Mouse (Mus musculus) liver, embryonic 14.5 days (tissue): ENCODE measurements at regions not wholly inside any gene's neighbourhood (a gene's known extent, or its start where the extent isn't known, plus 50 kb on each side); places are given as distances from the start of the nearest gene placed in this dataset.

Source experiments
- CTCF ChIP-seq: IDR thresholded peaks from 2 replicates; pipeline ENCODE4 v1.5.1; 2016; ENCODE audit warnings: antibody characterized with exemption, low read depth, control low read depth
- EP300 ChIP-seq: IDR thresholded peaks from 2 replicates; pipeline ENCODE4 v1.6.1; 2016; ENCODE audit warnings: antibody characterized with exemption, low read depth

- TF ChIP-seq CTCF, result no peak
- no peak for TF ChIP-seq EP300
These were observed 54.0 kb upstream of the Shh start for GRCm38 (mm10) chr5:28520800-28521707.
